Mouse (Mus musculus) embryonic facial prominence, embryonic 10.5 days (tissue): ENCODE data around the gene Smpd2. TPM values are rescaled to one million over a fixed set of nuclear protein-coding genes. Genes with fewer than 3 reads are reported as not detected.

Experiments used
- DNase-seq: peaks from one replicate; pipeline ENCODE4 v3.0.0-alpha.2; 2017; ENCODE audit warnings: low spot score
- H3K27ac ChIP-seq: fragments of 300-500 bp; sonication (generic); replicated peaks from 2 replicates; pipeline ENCODE4 v1.5.1; 2016; ENCODE audit warnings: mild to moderate bottlenecking
- H3K27me3 ChIP-seq: fragments of 300-500 bp; sonication (generic); replicated peaks from 2 replicates; pipeline ENCODE4 v1.6.1; 2016; ENCODE audit warnings: low read depth, mild to moderate bottlenecking; ENCODE audit not compliant: poor library complexity, severe bottlenecking
- H3K36me3 ChIP-seq: fragments of 300-500 bp; sonication (generic); replicated peaks from 2 replicates; pipeline ENCODE4 v1.6.1; 2016; ENCODE audit warnings: mild to moderate bottlenecking, moderate library complexity
- H3K4me1 ChIP-seq: fragments of 300-500 bp; sonication (generic); 2 replicates; pipeline ENCODE4 v1.6.1; 2016
- H3K4me3 ChIP-seq: fragments of 300-500 bp; sonication (generic); 2 replicates; pipeline ENCODE4 v1.5.1; 2016; ENCODE audit warnings: mild to moderate bottlenecking, moderate library complexity
- H3K9me3 ChIP-seq: fragments of 300-500 bp; sonication (generic); 2 replicates; pipeline ENCODE4 v1.6.1; 2016; ENCODE audit warnings: mild to moderate bottlenecking
- WGBS: fragments of 180-500 bp; shearing (Covaris S2); methylation state at CpG from one replicate; pipeline ENCODE4 v1.1.7; 2016; 5-methylcytosine and 5-hydroxymethylcytosine counted together
- polyA plus RNA-seq: library from polyadenylated mRNA; unstranded; fragments of >200 nt; fragmentation: Nextera tagmentation; extraction: Ambion mirVana; gene quantifications from 2 replicates; pipeline ENCODE4 v1.2.1, GENCODE M21; 2016

Gene Smpd2
- polyA plus RNA-seq = 61.2 and 65.7 TPM in 2 replicates

- H3K27me3 ChIP-seq = no peaks in the 10 kb centered on the region
- peak within 1 kb of the TSS; percentile 87 for H3K27ac ChIP-seq
- under 1% methylated on average over 50 of the region's 50 CpGs for WGBS
Measured at GRCm38 (mm10) chr10:41489708-41490517, at the start of gene Smpd2, which contains the start of gene Ppil6. Smpd2 (minus strand) TSS chr10:41490369. Ppil6 (plus strand) TSS chr10:41490439.

GRCm38 (mm10) chr10:41538986-41539385 is 48.8 kb upstream of the Smpd2 start:
- H3K27ac ChIP-seq = no peak overlapping the region
- no peak for DNase-seq
- WGBS = 93% methylated on average over 4 of the region's 4 CpGs
- peaks cover 51% of the 10 kb centered on the region for H3K36me3 ChIP-seq
- no peak overlapping the region for H3K4me3 ChIP-seq
- no peaks in the 10 kb centered on the region for H3K27me3 ChIP-seq
- H3K9me3 ChIP-seq = no peaks in the 10 kb centered on the region
- H3K4me1 ChIP-seq = peaks cover under 1% of the 10 kb centered on the region; the same call in 1 of the 2 replicates

More at GRCm38 (mm10) chr10:41489708-41490517, at the start of gene Smpd2, which contains the start of gene Ppil6:
- DNase-seq = peak; percentile 98
- Histone ChIP-seq H3K4me3 (peak within 1 kb of the TSS; percentile 69), H3K4me1 (peaks cover 31% of the 10 kb centered on the region), H3K9me3 (no peaks in the 10 kb centered on the region), H3K36me3 (peaks cover 38% of the 10 kb centered on the region)

DNA sequence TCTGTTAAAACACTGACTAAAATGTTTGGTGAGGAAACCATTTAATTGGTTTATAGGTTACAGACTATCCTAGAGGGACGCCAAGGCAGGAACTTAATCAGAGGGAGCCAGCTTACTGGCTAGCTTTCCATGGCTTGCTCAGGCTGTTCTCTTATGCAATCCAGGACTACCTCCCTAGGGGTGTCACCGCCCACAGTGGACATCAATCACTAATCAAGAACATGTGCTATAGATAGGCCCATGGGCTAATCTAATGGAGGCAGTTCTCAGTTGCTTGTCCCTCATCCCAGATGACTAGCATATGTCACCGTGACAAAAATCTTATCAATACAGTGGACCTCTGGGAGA is 47.8 kb upstream of the Smpd2 start:
- peaks cover 62% of the 10 kb centered on the region for H3K36me3 ChIP-seq

DNA sequence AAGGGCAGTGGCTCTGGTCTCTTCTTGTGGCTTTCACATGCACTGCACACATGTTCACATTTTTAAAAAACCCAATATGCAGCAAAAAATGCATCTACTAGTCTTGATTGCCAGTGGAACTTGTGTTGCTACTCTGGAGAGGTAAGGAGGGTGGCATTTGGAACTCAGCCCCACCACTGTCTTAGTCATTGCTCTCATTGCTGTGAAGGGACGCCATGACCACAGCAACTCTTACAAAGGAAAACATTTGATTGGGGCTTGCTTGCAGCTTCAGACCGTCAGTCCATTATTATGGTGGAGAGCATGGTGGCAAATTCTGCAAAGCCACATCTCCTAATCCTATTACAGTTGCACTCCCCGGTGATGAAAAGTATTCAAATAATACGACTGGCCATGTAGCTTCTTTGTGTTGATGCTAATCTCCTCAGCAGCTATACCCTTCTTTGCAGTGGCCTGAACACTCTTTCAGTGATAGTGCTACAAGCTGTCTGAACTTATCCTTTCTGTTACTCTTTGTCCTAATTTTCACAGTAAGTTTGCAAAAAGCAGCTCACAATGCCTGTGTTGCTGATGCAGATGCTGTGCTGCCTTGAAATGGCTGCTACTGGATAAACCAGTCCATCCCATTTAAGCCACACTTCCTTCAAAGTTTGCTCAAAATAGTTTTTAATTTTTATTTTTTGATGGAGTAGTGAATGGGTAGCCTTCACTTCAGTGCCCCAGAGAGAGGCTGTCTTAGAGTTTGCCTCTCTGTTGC is 47.2 kb upstream of the Smpd2 start:
- H3K36me3 ChIP-seq = peaks cover 67% of the 10 kb centered on the region
- no peaks in the 10 kb centered on the region for H3K9me3 ChIP-seq
- H3K4me3 ChIP-seq = no peak overlapping the region
- 87% methylated on average over 4 of the region's 4 CpGs for WGBS
- no peaks in the 10 kb centered on the region for H3K27me3 ChIP-seq
- no peak for DNase-seq
- no peak overlapping the region for H3K27ac ChIP-seq
- no peaks in the 10 kb centered on the region for H3K4me1 ChIP-seq

More for the DNA sequence above, 47.8 kb upstream of the Smpd2 start:
- Histone ChIP-seq H3K4me1 (no peaks in the 10 kb centered on the region), H3K27me3 (no peaks in the 10 kb centered on the region), H3K27ac (no peak overlapping the region), H3K9me3 (no peaks in the 10 kb centered on the region), H3K4me3 (no peak overlapping the region)
- WGBS = 87% methylated on average over 3 of the region's 3 CpGs
- DNase-seq = no peak

- DNase-seq = no peak
- WGBS = 86% methylated on average over 1 of the region's 1 CpGs
- H3K36me3 ChIP-seq = peaks cover 74% of the 10 kb centered on the region
Measured at GRCm38 (mm10) chr10:41536714-41537113, 46.5 kb upstream of the Smpd2 start.

DNA sequence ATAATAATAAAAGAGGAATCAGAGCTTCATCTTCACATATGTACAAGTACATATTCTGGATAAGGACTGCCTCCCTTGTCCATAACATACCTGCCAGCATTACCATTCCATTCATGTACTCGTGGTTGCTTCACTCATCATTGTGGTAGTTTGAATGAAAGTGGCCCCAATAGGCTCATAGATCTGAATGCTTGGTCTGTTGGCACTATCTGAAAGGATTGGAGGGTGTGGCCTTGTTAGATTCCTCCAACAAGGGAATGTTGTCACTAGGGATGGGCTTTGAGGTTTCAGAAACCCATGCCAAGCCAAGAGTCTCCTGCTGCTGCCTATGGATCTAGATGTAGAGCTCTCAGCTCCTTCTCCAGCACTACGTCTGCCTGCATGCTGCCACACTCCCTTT is 45.8 kb upstream of the Smpd2 start:
- no peaks in the 10 kb centered on the region for H3K9me3 ChIP-seq
- DNase-seq = no peak
- 95% methylated on average over 2 of the region's 2 CpGs for WGBS
- H3K27me3 ChIP-seq = no peaks in the 10 kb centered on the region
- no peak overlapping the region for H3K4me3 ChIP-seq
- peaks cover 81% of the 10 kb centered on the region for H3K36me3 ChIP-seq
- no peak overlapping the region for H3K27ac ChIP-seq
- no peaks in the 10 kb centered on the region for H3K4me1 ChIP-seq

More at GRCm38 (mm10) chr10:41536714-41537113, 46.5 kb upstream of the Smpd2 start:
- H3K27ac ChIP-seq = no peak overlapping the region
- H3K9me3 ChIP-seq = no peaks in the 10 kb centered on the region
- no peaks in the 10 kb centered on the region for H3K4me1 ChIP-seq
- H3K27me3 ChIP-seq = no peaks in the 10 kb centered on the region
- no peak overlapping the region for H3K4me3 ChIP-seq

DNA sequence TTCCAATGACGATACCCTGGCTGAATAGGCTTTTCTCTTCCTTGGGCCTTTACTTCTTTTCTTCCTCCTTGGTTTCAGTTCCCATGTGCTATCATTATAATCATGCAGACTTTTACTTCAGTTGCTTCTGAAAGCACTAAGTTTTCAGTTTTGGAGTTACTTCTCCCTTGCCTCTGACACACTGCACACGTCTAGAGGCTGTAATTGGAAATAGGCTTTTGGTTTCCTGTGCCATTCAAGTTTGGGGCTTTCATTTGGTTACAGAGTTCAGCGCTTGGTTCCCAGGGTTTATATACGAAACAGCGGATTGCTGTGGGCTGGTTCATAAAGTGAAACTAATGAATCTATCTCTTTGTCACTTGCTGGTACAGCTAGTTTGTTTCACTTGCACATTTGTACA is 39.8 kb upstream of the Smpd2 start:
- Histone ChIP-seq H3K9me3 (no peaks in the 10 kb centered on the region), H3K27me3 (no peaks in the 10 kb centered on the region), H3K27ac (no peak overlapping the region), H3K4me3 (no peak overlapping the region), H3K4me1 (no peaks in the 10 kb centered on the region), H3K36me3 (peaks cover 98% of the 10 kb centered on the region)
- no peak for DNase-seq
- WGBS = 92% methylated on average over 5 of the region's 5 CpGs

- H3K27ac ChIP-seq = no peak overlapping the region
- no peak for DNase-seq
- no peak overlapping the region for H3K4me3 ChIP-seq
- 88% methylated on average over 1 of the region's 1 CpGs for WGBS
- no peaks in the 10 kb centered on the region for H3K27me3 ChIP-seq
- H3K4me1 ChIP-seq = peaks cover 25% of the 10 kb centered on the region
- H3K36me3 ChIP-seq = peaks cover 84% of the 10 kb centered on the region
- no peaks in the 10 kb centered on the region for H3K9me3 ChIP-seq
Measured at GRCm38 (mm10) chr10:41525696-41526095, 35.5 kb upstream of the Smpd2 start.

DNA sequence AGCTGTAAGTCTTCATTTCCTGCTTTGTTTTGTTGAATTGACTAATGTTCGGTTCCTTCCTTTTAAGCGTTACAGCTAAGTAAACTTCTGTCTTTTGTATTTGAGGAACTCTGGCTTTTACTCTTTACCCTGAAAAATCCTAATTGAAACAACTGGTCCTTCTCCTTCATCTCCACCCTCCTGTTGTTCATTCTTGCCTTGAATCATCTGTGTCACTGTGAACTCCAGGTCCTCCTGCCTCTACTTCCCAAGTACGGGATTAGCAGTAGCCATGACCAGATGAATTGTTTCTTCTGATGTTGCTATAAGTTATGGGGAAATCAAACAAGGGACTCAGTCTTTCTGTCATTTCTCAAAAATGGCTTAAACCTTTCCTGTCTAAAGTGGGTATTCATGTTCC is 33.2 kb upstream of the Smpd2 start:
- H3K36me3 ChIP-seq = peaks cover 61% of the 10 kb centered on the region
- 88% methylated on average over 3 of the region's 3 CpGs for WGBS
- no peaks in the 10 kb centered on the region for H3K9me3 ChIP-seq

GRCm38 (mm10) chr10:41520410-41520673 is 30.2 kb upstream of the Smpd2 start:
- Histone ChIP-seq H3K9me3 (no peaks in the 10 kb centered on the region), H3K27me3 (no peaks in the 10 kb centered on the region), H3K36me3 (peaks cover 32% of the 10 kb centered on the region), H3K27ac (peak overlapping the region; percentile 100), H3K4me3 (peak overlapping the region; percentile 89), H3K4me1 (peaks cover 31% of the 10 kb centered on the region)
- 8% methylated on average over 5 of the region's 5 CpGs for WGBS
- no peak for DNase-seq

More for the DNA sequence above, 33.2 kb upstream of the Smpd2 start:
- Histone ChIP-seq H3K27ac (no peak overlapping the region), H3K4me1 (peaks cover 27% of the 10 kb centered on the region), H3K4me3 (no peak overlapping the region), H3K27me3 (no peaks in the 10 kb centered on the region)
- DNase-seq = no peak

- WGBS = under 1% methylated on average over 65 of the region's 65 CpGs
- H3K9me3 ChIP-seq = no peaks in the 10 kb centered on the region
- H3K27me3 ChIP-seq = no peaks in the 10 kb centered on the region
- H3K4me1 ChIP-seq = peaks cover 31% of the 10 kb centered on the region
- peak overlapping the region; percentile 100 for H3K27ac ChIP-seq
- H3K36me3 ChIP-seq = peaks cover 27% of the 10 kb centered on the region
- peak overlapping the region; percentile 89 for H3K4me3 ChIP-seq
- DNase-seq = no peak
Measured at GRCm38 (mm10) chr10:41519640-41520409, 29.7 kb upstream of the Smpd2 start.

DNA sequence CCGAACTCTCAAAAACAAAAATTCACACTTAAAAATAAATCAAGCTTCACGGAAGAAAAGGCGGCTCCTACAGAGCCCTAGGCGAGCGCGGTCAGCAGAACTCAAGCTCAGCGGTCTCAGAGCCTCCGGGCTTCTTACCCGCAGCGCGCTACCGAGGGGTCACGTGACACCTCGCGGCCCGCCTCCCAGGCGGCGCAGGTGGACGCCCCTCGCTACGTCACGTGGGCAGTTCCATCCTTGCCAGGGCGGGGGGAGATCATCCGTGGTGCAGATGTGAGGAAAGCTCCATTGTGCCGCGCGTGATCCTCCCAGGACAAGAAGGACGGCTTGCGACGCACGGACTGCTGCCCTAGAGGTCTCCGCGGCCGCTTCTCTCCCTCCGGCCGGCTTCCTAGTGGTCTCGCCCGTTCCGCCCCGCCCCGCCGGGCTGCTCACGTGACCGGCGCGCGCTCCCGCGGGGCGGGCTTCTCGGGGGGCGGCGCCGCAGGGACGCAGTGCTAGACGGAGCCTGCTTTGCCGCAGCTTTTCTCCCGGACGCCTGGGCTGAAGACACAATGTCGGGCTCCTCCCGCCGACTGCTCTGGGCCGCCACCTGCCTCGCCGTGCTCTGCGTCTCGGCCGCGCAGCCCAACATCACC is 28.9 kb upstream of the Smpd2 start, which contains the start of gene Cd164:
Gene Cd164, plus strand, starts transcription at position 434 of the 638 bp plus-strand sequence.
- H3K27ac ChIP-seq = peak within 1 kb of the TSS; percentile 100
- no peaks in the 10 kb centered on the region for H3K27me3 ChIP-seq
- H3K9me3 ChIP-seq = no peaks in the 10 kb centered on the region
- H3K4me1 ChIP-seq = peaks cover 31% of the 10 kb centered on the region
- peaks cover 20% of the 10 kb centered on the region for H3K36me3 ChIP-seq
- peak within 1 kb of the TSS; percentile 89 for H3K4me3 ChIP-seq
- under 1% methylated on average over 69 of the region's 69 CpGs for WGBS
- peak; percentile 95 for DNase-seq
